Mouse (Mus musculus) lung, postnatal 0 days (tissue): ENCODE measurements at regions not wholly inside any gene's neighbourhood (a gene's known extent, or its start where the extent isn't known, plus 50 kb on each side); places are given as distances from the start of the nearest gene placed in this dataset.
"Not testable (repeated sequence)": the region's sequence is repeated elsewhere in the genome, so short reads cannot be mapped to it uniquely, and the experiment has no call there.

ENCODE experiments used
- ATAC-seq: fragments of 200-750 bp; cut with Nextera tagmentation; 2 replicates; pipeline ENCODE4 v1.8.0; 2017; ENCODE audit warnings: moderate library complexity
- DNase-seq: peaks from one replicate; pipeline ENCODE4 v3.0.0-alpha.2; 2016; ENCODE audit warnings: low spot score
- H3K27ac ChIP-seq: fragments of 300-500 bp; sonication (generic); 2 replicates; pipeline ENCODE4 v1.5.1; 2014; ENCODE audit warnings: antibody characterized with exemption, mild to moderate bottlenecking, low read length, mixed read lengths
- H3K27me3 ChIP-seq: fragments of 300-500 bp; sonication (generic); replicated peaks from 2 replicates; pipeline ENCODE4 v1.6.1; 2014; ENCODE audit warnings: low read length, mixed read lengths; ENCODE audit not compliant: insufficient read depth
- H3K36me3 ChIP-seq: fragments of 300-500 bp; sonication (generic); 2 replicates; pipeline ENCODE4 v1.6.1; 2014; ENCODE audit warnings: low read length, mixed read lengths; ENCODE audit not compliant: insufficient read depth
- H3K4me1 ChIP-seq: fragments of 300-500 bp; sonication (generic); 2 replicates; pipeline ENCODE4 v1.6.1; 2014; ENCODE audit warnings: antibody characterized with exemption, low read depth, low read length, mixed read lengths; ENCODE audit not compliant: insufficient read depth
- H3K4me2 ChIP-seq: fragments of 300-500 bp; sonication (generic); replicated peaks from 2 replicates; pipeline ENCODE4 v1.6.1; 2014; ENCODE audit warnings: low read depth, mild to moderate bottlenecking, low read length, moderate library complexity, mixed read lengths
- H3K4me3 ChIP-seq: fragments of 300-500 bp; sonication (generic); 2 replicates; pipeline ENCODE4 v1.5.1; 2014; ENCODE audit warnings: low read depth, low read length
- H3K9ac ChIP-seq: fragments of 300-500 bp; sonication (generic); replicated peaks from 2 replicates; pipeline ENCODE4 v1.6.1; 2014; ENCODE audit warnings: low read depth, mild to moderate bottlenecking
- H3K9me3 ChIP-seq: fragments of 300-500 bp; sonication (generic); 2 replicates; pipeline ENCODE4 v1.6.1; 2016; ENCODE audit warnings: low read length, mixed read lengths
- CTCF ChIP-seq: IDR thresholded peaks from 2 replicates; pipeline ENCODE4 v1.5.1; 2016; ENCODE audit warnings: antibody characterized with exemption, mild to moderate bottlenecking
- EP300 ChIP-seq: IDR thresholded peaks from 2 replicates; pipeline ENCODE4 v1.6.1; 2016; ENCODE audit warnings: antibody characterized with exemption, mild to moderate bottlenecking, control low read depth
- WGBS: fragments of 180-500 bp; shearing (Covaris S2); extraction: QIAGEN DNeasy Blood & Tissue Kit; methylation state at CpG from one replicate; pipeline ENCODE4 v1.1.7; 2014; 5-methylcytosine and 5-hydroxymethylcytosine counted together

DNA sequence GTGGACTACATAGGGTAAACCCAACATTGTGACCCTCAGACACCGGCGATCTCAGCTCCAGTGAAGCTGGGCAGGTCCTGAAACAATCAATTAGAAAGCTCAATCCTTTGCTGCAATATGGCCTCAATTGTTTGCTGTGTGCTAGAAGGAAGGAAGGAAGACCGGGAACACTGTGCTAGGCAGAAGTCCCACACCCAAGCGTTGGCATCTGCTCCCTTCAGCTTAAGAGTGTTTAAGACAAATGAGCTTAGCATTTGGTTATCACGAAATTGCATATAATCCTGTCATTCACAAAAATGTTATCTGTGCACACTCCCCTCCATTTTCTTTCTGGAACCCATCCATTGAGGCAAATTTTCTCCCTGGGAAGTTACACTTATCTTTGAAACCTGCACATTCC is 110.7 kb upstream of the Cpne8 start:
- Histone ChIP-seq H3K9me3 (no peaks in the 10 kb centered on the region), H3K27me3 (no peaks in the 10 kb centered on the region), H3K36me3 (no peaks in the 10 kb centered on the region), H3K9ac (no peak overlapping the region), H3K27ac (no peak overlapping the region), H3K4me3 (no peak overlapping the region), H3K4me2 (no peak overlapping the region), H3K4me1 (no peaks in the 10 kb centered on the region)
- ATAC-seq (no peak), DNase-seq (no peak)
- 57% methylated on average over 5 of the region's 5 CpGs for WGBS
- TF ChIP-seq EP300 = no peak
- no peak for TF ChIP-seq CTCF

DNA sequence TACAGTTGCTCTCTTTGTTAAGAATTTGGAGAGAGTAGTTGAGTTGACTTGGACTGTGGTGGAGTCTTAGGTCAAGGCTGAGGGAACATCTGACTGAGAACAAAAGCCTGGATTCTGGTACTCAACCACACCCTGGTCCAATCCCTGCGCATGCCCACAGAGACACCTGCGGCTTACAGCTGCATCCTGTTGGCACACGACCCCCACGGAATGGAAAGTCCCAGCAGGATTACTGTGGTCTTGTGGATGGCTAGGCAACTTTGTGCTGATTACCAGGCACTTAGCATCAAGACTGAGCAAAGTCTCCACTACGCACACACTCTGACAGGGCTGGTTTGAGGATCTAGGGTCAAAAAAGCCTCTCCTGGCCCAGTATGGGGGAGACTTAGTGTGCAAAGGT is 105.5 kb upstream of the Cpne8 start:
- Histone ChIP-seq H3K27ac (no peak overlapping the region), H3K9ac (no peak overlapping the region), H3K4me3 (no peak overlapping the region), H3K27me3 (no peaks in the 10 kb centered on the region), H3K9me3 (no peaks in the 10 kb centered on the region), H3K4me2 (no peak overlapping the region), H3K36me3 (no peaks in the 10 kb centered on the region), H3K4me1 (no peaks in the 10 kb centered on the region)
- WGBS = 41% methylated on average over 5 of the region's 5 CpGs
- TF ChIP-seq CTCF (no peak), EP300 (no peak)
- ATAC-seq = no peak
- no peak for DNase-seq

DNA sequence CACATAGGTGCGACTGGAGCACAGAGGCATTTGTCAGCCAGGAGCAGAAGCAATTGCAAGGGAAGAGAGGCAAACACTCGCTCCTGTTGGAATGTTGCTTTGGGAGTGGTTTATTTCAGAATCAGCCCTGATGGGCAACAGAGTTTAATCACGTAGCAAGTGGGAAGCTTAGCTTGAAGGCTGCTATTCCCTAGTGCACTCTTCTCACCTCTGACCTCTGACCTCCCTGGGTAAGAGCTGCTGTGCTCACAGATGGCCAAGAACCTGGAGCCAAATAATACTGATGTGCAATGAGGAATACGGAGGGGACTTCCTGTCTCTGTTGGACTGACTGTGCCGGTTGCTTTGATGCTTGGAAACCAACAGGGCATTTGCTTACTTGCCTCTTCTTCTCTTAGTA is 88.3 kb upstream of the Cpne8 start:
- 39% methylated on average over 5 of the region's 5 CpGs for WGBS
- TF ChIP-seq CTCF = no peak
- no peak for TF ChIP-seq EP300
- H3K4me2 ChIP-seq = no peak overlapping the region
- no peak for ATAC-seq
- no peaks in the 10 kb centered on the region for H3K27me3 ChIP-seq
- no peaks in the 10 kb centered on the region for H3K9me3 ChIP-seq
- DNase-seq = no peak
- H3K9ac ChIP-seq = no peak overlapping the region
- H3K4me1 ChIP-seq = no peaks in the 10 kb centered on the region
- no peak overlapping the region for H3K4me3 ChIP-seq
- no peaks in the 10 kb centered on the region for H3K36me3 ChIP-seq
- H3K27ac ChIP-seq = no peak overlapping the region

DNA sequence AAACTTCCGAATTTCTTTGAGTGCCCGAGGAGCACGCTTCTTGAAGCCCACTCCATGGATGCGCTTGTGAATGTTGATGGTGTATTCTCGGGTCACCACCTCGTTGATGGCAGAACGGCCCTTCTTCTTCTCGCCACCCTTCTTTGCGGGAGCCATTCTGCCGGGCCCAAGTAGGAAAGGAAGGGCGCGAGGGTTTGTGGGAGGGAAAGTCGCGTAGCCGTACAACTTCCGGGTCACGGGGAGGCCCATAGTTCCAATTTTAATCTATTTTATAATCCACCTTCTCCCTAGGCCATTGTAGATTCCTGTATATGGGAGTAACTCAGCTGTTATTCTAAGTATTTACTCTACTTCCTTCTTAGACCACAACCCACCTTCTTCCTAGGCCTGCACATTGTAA is 85.3 kb upstream of the Cpne8 start:
- not testable (repeated sequence) for DNase-seq, H3K27ac ChIP-seq, H3K4me3 ChIP-seq, H3K27me3 ChIP-seq, H3K4me1 ChIP-seq, H3K36me3 ChIP-seq, H3K9ac ChIP-seq, H3K9me3 ChIP-seq, H3K4me2 ChIP-seq, ATAC-seq
- 97% methylated on average over 8 of the region's 17 CpGs for WGBS

DNA sequence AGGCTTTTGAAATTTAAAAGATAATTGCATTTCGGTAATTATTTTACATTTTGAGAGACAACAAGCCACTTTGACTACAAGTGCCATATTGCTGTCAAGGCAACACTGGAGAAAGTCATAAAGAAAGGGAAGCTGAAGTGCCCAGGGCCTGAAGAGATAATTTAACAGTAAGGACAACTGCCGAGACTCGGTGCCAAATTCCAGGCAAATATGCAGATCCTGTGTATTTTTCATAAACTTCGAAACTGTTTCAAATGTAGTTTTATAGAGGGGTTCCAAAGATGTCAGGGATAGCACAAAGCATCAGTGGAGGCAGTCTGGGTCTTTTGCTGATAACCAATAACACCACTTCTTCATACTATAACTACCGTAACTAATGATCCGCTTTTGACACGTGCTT is 54.7 kb upstream of the Cpne8 start:
- no peaks in the 10 kb centered on the region for H3K4me1 ChIP-seq
- no peak for ATAC-seq
- TF ChIP-seq CTCF (no peak), EP300 (no peak)
- no peaks in the 10 kb centered on the region for H3K9me3 ChIP-seq
- no peak overlapping the region for H3K9ac ChIP-seq
- H3K36me3 ChIP-seq = no peaks in the 10 kb centered on the region
- no peaks in the 10 kb centered on the region for H3K27me3 ChIP-seq
- WGBS = 84% methylated on average over 7 of the region's 7 CpGs
- DNase-seq = no peak
- H3K4me3 ChIP-seq = no peak overlapping the region
- no peak overlapping the region for H3K4me2 ChIP-seq
- no peak overlapping the region for H3K27ac ChIP-seq
